Mouse (Mus musculus) neural tube, embryonic 11.5 days (tissue): ENCODE results near the gene Prcp. TPM values are rescaled to one million over a fixed set of nuclear protein-coding genes. Genes with fewer than 3 reads are reported as not detected.
A peak's percentile ranks its signal among the peaks of the same experiment; 100 is the strongest.

ENCODE experiments used
- ATAC-seq: fragments of 200-750 bp; cut with Nextera tagmentation; 2 replicates; pipeline ENCODE4 v1.8.0; 2017; ENCODE audit warnings: moderate number of reproducible peaks, mild to moderate bottlenecking, moderate TSS enrichment, moderate library complexity; ENCODE audit not compliant: insufficient read depth, low FRiP score, low TSS enrichment
- DNase-seq: peaks from one replicate; pipeline ENCODE4 v3.0.0-alpha.2; 2015; ENCODE audit warnings: low spot score
- H3K27ac ChIP-seq: fragments of 300-500 bp; sonication (generic); 2 replicates; pipeline ENCODE4 v1.5.1; 2014; ENCODE audit warnings: low read depth, mild to moderate bottlenecking, low read length
- H3K27me3 ChIP-seq: fragments of 300-500 bp; sonication (generic); 2 replicates; pipeline ENCODE4 v1.6.1; 2014; ENCODE audit warnings: mild to moderate bottlenecking, low read length, mixed read lengths; ENCODE audit not compliant: control insufficient read depth, insufficient read depth
- H3K36me3 ChIP-seq: fragments of 300-500 bp; sonication (generic); 2 replicates; pipeline ENCODE4 v1.6.1; 2014; ENCODE audit warnings: mild to moderate bottlenecking, low read length, moderate library complexity, mixed read lengths; ENCODE audit not compliant: control insufficient read depth, insufficient read depth
- H3K4me1 ChIP-seq: fragments of 300-500 bp; sonication (generic); 2 replicates; pipeline ENCODE4 v1.6.1; 2014; ENCODE audit warnings: low read length, mixed read lengths; ENCODE audit not compliant: control insufficient read depth, insufficient read depth
- H3K4me2 ChIP-seq: fragments of 300-500 bp; sonication (generic); 2 replicates; pipeline ENCODE4 v1.6.1; 2014; ENCODE audit warnings: low read depth, mild to moderate bottlenecking, moderate library complexity
- H3K4me3 ChIP-seq: fragments of 300-500 bp; sonication (generic); 2 replicates; pipeline ENCODE4 v1.5.1; 2014; ENCODE audit warnings: low read depth, low read length
- H3K9ac ChIP-seq: fragments of 300-500 bp; sonication (generic); 2 replicates; pipeline ENCODE4 v1.6.1; 2014; ENCODE audit warnings: mild to moderate bottlenecking, low read length
- H3K9me3 ChIP-seq: fragments of 300-500 bp; sonication (generic); 2 replicates; pipeline ENCODE4 v1.6.1; 2016; ENCODE audit warnings: low read length; ENCODE audit not compliant: control insufficient read depth
- WGBS: fragments of 180-500 bp; shearing (Covaris S2); extraction: QIAGEN DNeasy Blood & Tissue Kit; methylation state at CpG from one replicate; pipeline ENCODE4 v1.1.7; 2014; 5-methylcytosine and 5-hydroxymethylcytosine counted together
- polyA plus RNA-seq: library from polyadenylated mRNA; unstranded; fragments of >200 nt; fragmentation: Nextera tagmentation; extraction: Ambion mirVana; gene quantifications from 2 replicates; pipeline ENCODE4 v1.2.1, GENCODE M21; 2014

Gene Prcp
- polyA plus RNA-seq, 1 experiment from 2014 or later, result 18.4 TPM

DNA sequence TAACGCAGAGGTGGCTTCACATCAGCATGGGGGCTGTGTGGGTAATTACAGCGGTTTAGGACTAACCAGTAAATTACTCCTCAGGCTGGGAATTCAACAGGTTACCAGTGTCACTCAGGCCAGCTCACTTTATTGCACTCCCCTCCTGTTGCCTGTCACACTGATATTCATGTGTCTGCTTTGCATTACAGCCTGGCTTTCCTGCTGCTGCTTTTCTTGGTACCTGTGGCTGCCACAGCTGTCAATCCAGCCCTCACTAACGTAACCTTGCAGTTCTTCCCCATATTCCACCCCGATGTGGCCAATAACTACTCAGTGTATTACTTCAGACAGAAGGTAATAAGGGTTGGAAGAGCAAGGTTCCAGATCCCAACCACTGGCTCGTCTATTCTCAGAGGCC is 65.5 kb downstream of the Prcp start:
- Histone ChIP-seq H3K27me3 (no peaks in the 10 kb centered on the region), H3K27ac (no peak overlapping the region), H3K4me2 (no peak overlapping the region), H3K4me3 (no peak overlapping the region), H3K36me3 (no peaks in the 10 kb centered on the region), H3K4me1 (no peaks in the 10 kb centered on the region), H3K9ac (no peak overlapping the region), H3K9me3 (no peaks in the 10 kb centered on the region)
- ATAC-seq (no peak), DNase-seq (no peak)
- 43% methylated on average over 5 of the region's 5 CpGs for WGBS

GRCm38 (mm10) chr7:92950775-92951174 is 76.5 kb downstream of the Prcp start:
- Histone ChIP-seq H3K27ac (no peak overlapping the region), H3K4me2 (no peak overlapping the region), H3K27me3 (no peaks in the 10 kb centered on the region), H3K4me3 (no peak overlapping the region), H3K9ac (no peak overlapping the region), H3K36me3 (no peaks in the 10 kb centered on the region), H3K9me3 (no peaks in the 10 kb centered on the region), H3K4me1 (no peaks in the 10 kb centered on the region)
- 80% methylated on average over 3 of the region's 3 CpGs for WGBS
- no peak for ATAC-seq
- DNase-seq, result no peak

GRCm38 (mm10) chr7:92952210-92952609 is 77.9 kb downstream of the Prcp start:
- no peak overlapping the region for H3K4me2 ChIP-seq
- ATAC-seq, result no peak
- H3K27me3 ChIP-seq, result no peaks in the 10 kb centered on the region
- WGBS, result 80% methylated on average over 2 of the region's 2 CpGs
- no peak for DNase-seq
- no peaks in the 10 kb centered on the region for H3K9me3 ChIP-seq
- no peaks in the 10 kb centered on the region for H3K4me1 ChIP-seq
- no peak overlapping the region for H3K27ac ChIP-seq
- no peak overlapping the region for H3K4me3 ChIP-seq
- H3K36me3 ChIP-seq, result no peaks in the 10 kb centered on the region
- no peak overlapping the region for H3K9ac ChIP-seq

GRCm38 (mm10) chr7:92959758-92960157 is 85.5 kb downstream of the Prcp start:
- Histone ChIP-seq H3K9ac (no peak overlapping the region), H3K4me1 (no peaks in the 10 kb centered on the region), H3K4me2 (no peak overlapping the region), H3K36me3 (no peaks in the 10 kb centered on the region), H3K9me3 (no peaks in the 10 kb centered on the region), H3K27ac (no peak overlapping the region), H3K4me3 (no peak overlapping the region), H3K27me3 (no peaks in the 10 kb centered on the region)
- ATAC-seq, result no peak
- 79% methylated on average over 3 of the region's 3 CpGs for WGBS
- no peak for DNase-seq

- ATAC-seq, result no peak
- no peak for DNase-seq
Measured at GRCm38 (mm10) chr7:92961876-92962275, 87.6 kb downstream of the Prcp start.

DNA sequence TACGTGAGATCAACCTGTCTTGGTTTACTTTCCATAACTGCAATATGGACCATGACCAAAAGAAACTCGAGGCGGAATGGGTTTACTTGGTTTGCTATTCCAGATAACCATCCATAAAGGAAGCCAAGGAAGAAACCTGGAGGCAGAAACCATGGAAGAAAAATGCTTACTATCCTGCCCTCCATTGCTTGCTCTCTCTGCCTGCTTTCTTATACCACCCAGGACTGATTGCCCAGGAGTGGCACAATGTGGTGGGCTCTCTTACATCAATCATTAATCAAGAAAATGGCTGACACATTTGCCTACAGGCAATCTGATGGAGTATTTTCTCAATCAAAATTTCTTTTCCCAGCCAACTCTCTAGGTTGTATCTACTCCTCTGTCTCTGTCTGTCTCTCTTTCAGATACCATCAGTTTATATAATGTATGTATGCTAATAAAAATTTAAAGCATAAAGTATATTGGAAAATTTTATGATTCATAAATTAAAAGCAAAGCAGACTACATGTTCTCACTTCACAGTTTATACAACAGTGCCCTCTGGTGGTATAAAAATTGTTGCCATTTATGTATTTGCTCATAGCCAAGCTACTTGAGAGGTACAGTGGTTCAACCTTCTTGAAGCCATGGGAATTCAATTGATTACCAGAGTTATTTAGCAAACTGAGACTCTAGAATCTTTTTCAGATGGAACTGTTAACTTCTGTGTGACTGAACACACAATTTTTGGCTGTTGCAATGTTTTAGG is 90.7 kb downstream of the Prcp start:
- H3K27ac ChIP-seq, result no peak overlapping the region
- no peaks in the 10 kb centered on the region for H3K9me3 ChIP-seq
- no peaks in the 10 kb centered on the region for H3K4me1 ChIP-seq
- H3K36me3 ChIP-seq, result no peaks in the 10 kb centered on the region
- H3K9ac ChIP-seq, result no peak overlapping the region
- no peak overlapping the region for H3K4me3 ChIP-seq
- no peak overlapping the region for H3K4me2 ChIP-seq
- no peak for DNase-seq
- no peaks in the 10 kb centered on the region for H3K27me3 ChIP-seq
- WGBS, result 79% methylated on average over 3 of the region's 3 CpGs
- ATAC-seq, result peak; percentile 63

More at GRCm38 (mm10) chr7:92961876-92962275, 87.6 kb downstream of the Prcp start:
- no peaks in the 10 kb centered on the region for H3K9me3 ChIP-seq
- no peaks in the 10 kb centered on the region for H3K4me1 ChIP-seq
- no peaks in the 10 kb centered on the region for H3K27me3 ChIP-seq
- WGBS, result 63% methylated on average over 1 of the region's 1 CpGs
- H3K27ac ChIP-seq, result no peak overlapping the region
- H3K36me3 ChIP-seq, result no peaks in the 10 kb centered on the region
- H3K9ac ChIP-seq, result no peak overlapping the region
- no peak overlapping the region for H3K4me3 ChIP-seq
- H3K4me2 ChIP-seq, result no peak overlapping the region

GRCm38 (mm10) chr7:92967381-92968127 is 93.3 kb downstream of the Prcp start:
- ATAC-seq (peak; percentile 92), DNase-seq (peak; percentile 30)
- no peak overlapping the region for H3K27ac ChIP-seq
- H3K9ac ChIP-seq, result no peak overlapping the region
- H3K4me3 ChIP-seq, result no peak overlapping the region
- no peaks in the 10 kb centered on the region for H3K4me1 ChIP-seq
- H3K36me3 ChIP-seq, result no peaks in the 10 kb centered on the region
- no peaks in the 10 kb centered on the region for H3K9me3 ChIP-seq
- H3K4me2 ChIP-seq, result no peak overlapping the region
- no peaks in the 10 kb centered on the region for H3K27me3 ChIP-seq
- 70% methylated on average over 10 of the region's 10 CpGs for WGBS

DNA sequence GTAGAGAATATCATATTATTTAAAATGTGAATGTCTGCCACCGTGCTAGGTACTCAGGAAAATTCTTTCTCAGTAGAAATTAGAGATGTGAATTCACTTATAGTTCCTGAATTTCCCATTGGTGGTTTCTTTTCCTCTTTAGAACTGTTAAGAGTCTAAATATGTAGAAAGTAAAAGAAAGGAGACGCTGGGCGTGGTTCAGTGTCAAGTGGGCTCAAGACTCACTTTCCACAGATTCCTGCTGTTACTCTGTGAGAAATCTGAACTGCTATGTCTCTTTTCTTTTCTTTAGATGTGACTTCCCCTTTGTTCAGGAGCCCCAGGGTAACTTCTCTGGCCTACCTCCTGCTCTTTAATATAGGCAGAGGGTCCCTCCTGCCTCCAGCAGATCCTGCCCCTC is 103.2 kb downstream of the Prcp start:
- Histone ChIP-seq H3K4me1 (no peaks in the 10 kb centered on the region), H3K4me2 (no peak overlapping the region), H3K4me3 (no peak overlapping the region), H3K9me3 (no peaks in the 10 kb centered on the region), H3K27ac (no peak overlapping the region), H3K27me3 (no peaks in the 10 kb centered on the region), H3K36me3 (no peaks in the 10 kb centered on the region), H3K9ac (no peak overlapping the region)
- no peak for DNase-seq
- no peak for ATAC-seq
- 93% methylated on average over 3 of the region's 3 CpGs for WGBS

- no peak for DNase-seq
Measured at GRCm38 (mm10) chr7:92978225-92978624, 104.0 kb downstream of the Prcp start.

More at GRCm38 (mm10) chr7:92978225-92978624, 104.0 kb downstream of the Prcp start:
- H3K9me3 ChIP-seq, result no peaks in the 10 kb centered on the region
- H3K36me3 ChIP-seq, result no peaks in the 10 kb centered on the region
- no peak overlapping the region for H3K4me3 ChIP-seq
- WGBS, result 79% methylated on average over 4 of the region's 4 CpGs
- no peaks in the 10 kb centered on the region for H3K4me1 ChIP-seq
- H3K4me2 ChIP-seq, result no peak overlapping the region
- ATAC-seq, result no peak
- no peak overlapping the region for H3K9ac ChIP-seq
- no peak overlapping the region for H3K27ac ChIP-seq
- no peaks in the 10 kb centered on the region for H3K27me3 ChIP-seq
